ENCODE assay signal across 1 mouse cellular context in the genomic region with DNA sequence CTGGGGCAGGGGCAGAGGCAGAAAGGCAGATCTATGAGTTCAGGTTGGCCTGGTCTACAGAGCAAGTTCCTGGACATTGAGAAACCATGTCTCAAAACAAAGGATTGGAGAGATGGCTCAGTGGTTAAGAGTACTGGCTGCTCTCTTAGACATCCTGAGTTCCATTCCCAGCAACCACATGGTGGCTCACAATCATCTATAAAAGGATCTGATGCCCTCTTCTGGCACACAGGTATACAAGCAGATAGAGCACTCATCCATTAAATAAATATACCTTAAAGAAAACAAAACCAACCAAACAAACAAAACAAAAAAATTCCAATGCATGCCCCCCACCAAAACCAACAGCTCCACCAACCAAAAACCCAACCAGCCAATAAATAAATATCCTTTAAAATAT.
A peak's percentile ranks its signal among the peaks of the same experiment; 100 is the strongest.
TF ChIP-seq lines count a peak whose summit lies in the region.

No protein-coding gene starts in this region.

TF ChIP-seq in CH12.LX, 34 proteins besides CTCF, POLR2A, EP300 and RAD21 (continued from another document):
- TF ChIP-seq KAT2A (IDR thresholded peaks at IDR 0.05; ENCODE audit: insufficient replicate concordance, low read length) (no peak), MAZ (IDR thresholded peaks at IDR 0.05; ENCODE audit: low read depth, low read length) (no peak), E2F4 (IDR thresholded peaks at IDR 0.05; ENCODE audit: insufficient replicate concordance, low read depth, low read length) (no peak), PAX5 (IDR thresholded peaks at IDR 0.05; ENCODE audit: low read length) (no peak), MAFK (IDR thresholded peaks at IDR 0.05; ENCODE audit: insufficient replicate concordance, low read length) (no peak), RCOR1 (conservative IDR thresholded peaks at IDR 0.05; ENCODE audit: low read depth, low read length) (no peak), USF2 (conservative IDR thresholded peaks at IDR 0.05; ENCODE audit: low read depth, low read length) (no peak), USF1 (IDR thresholded peaks at IDR 0.05; ENCODE audit: low read depth, low read length) (no peak), ZMIZ1 (IDR thresholded peaks at IDR 0.05; ENCODE audit: low read depth, low read length) (no peak), ETS1 (conservative IDR thresholded peaks at IDR 0.05; ENCODE audit: low read depth, low read length) (no peak), UBTF (IDR thresholded peaks at IDR 0.05; ENCODE audit: low read depth, low read length) (no peak), TBP (conservative IDR thresholded peaks at IDR 0.05; ENCODE audit: low read depth, low read length) (no peak), NELFE (IDR thresholded peaks at IDR 0.05; ENCODE audit: low read depth, low read length) (no peak), MXI1 (IDR thresholded peaks at IDR 0.05; ENCODE audit: low read depth, low read length) (0 out of 2 replicates have a peak, but pooled peaks have one; percentile 22), GABPA (IDR thresholded peaks at IDR 0.05; ENCODE audit: insufficient replicate concordance, low read depth, low read length) (no peak), TCF12 (IDR thresholded peaks at IDR 0.05; ENCODE audit: low read depth, low read length) (no peak), ZNF384 (IDR thresholded peaks at IDR 0.05; ENCODE audit: low read depth, low read length) (no peak), NRF1 (IDR thresholded peaks at IDR 0.05; ENCODE audit: low read depth, low read length) (no peak), ZKSCAN1 (IDR thresholded peaks at IDR 0.05; ENCODE audit: borderline replicate concordance, low read depth, low read length) (no peak), JUND (conservative IDR thresholded peaks at IDR 0.05; ENCODE audit: low read depth, low read length) (no peak), CHD2 (IDR thresholded peaks at IDR 0.05; ENCODE audit: low read length) (no peak), ZC3H11A (IDR thresholded peaks at IDR 0.05; ENCODE audit: low read depth, low read length) (peak; percentile 29; the same call in 1 of the 2 replicates)
